Mouse (Mus musculus) heart, embryonic 13.5 days (tissue): ENCODE results near the gene Cdk4. TPM values are rescaled to one million over a fixed set of nuclear protein-coding genes. Genes with fewer than 3 reads are reported as not detected.
A peak's percentile ranks its signal among the peaks of the same experiment; 100 is the strongest.
"Not testable (repeated sequence)": the region's sequence is repeated elsewhere in the genome, so short reads cannot be mapped to it uniquely, and the experiment has no call there.

Experiments
- ATAC-seq: fragments of 200-750 bp; cut with Nextera tagmentation; 2 replicates; pipeline ENCODE4 v1.8.0; 2017; ENCODE audit warnings: moderate TSS enrichment; ENCODE audit not compliant: insufficient number of reproducible peaks, low FRiP score, low TSS enrichment; ENCODE audit errors: extremely low read depth
- H3K27ac ChIP-seq: fragments of 300-500 bp; sonication (generic); replicated peaks from 2 replicates; pipeline ENCODE4 v1.5.1; 2015; ENCODE audit warnings: moderate library complexity, mild to moderate bottlenecking, inconsistent platforms
- H3K27me3 ChIP-seq: fragments of 300-500 bp; sonication (generic); replicated peaks from 2 replicates; pipeline ENCODE4 v1.6.1; 2015; ENCODE audit warnings: mild to moderate bottlenecking, inconsistent platforms
- H3K36me3 ChIP-seq: fragments of 300-500 bp; sonication (generic); 2 replicates; pipeline ENCODE4 v1.6.1; 2015; ENCODE audit warnings: mild to moderate bottlenecking, inconsistent platforms
- H3K4me1 ChIP-seq: fragments of 300-500 bp; sonication (generic); 2 replicates; pipeline ENCODE4 v1.6.1; 2015; ENCODE audit warnings: inconsistent platforms
- H3K4me2 ChIP-seq: fragments of 300-500 bp; sonication (generic); 2 replicates; pipeline ENCODE4 v1.6.1; 2015; ENCODE audit warnings: inconsistent platforms, mild to moderate bottlenecking, moderate library complexity
- H3K4me3 ChIP-seq: fragments of 300-500 bp; sonication (generic); 2 replicates; pipeline ENCODE4 v1.5.1; 2015; ENCODE audit warnings: moderate library complexity, mild to moderate bottlenecking, inconsistent platforms
- H3K9ac ChIP-seq: fragments of 300-500 bp; sonication (generic); 2 replicates; pipeline ENCODE4 v1.6.1; 2015; ENCODE audit warnings: inconsistent platforms, mild to moderate bottlenecking, moderate library complexity
- H3K9me3 ChIP-seq: fragments of 300-500 bp; sonication (generic); 2 replicates; pipeline ENCODE4 v1.6.1; 2016; ENCODE audit warnings: inconsistent platforms
- WGBS: fragments of 180-500 bp; shearing (Covaris S2); methylation state at CpG from one replicate; pipeline ENCODE4 v1.1.7; 2015; ENCODE audit warnings: mixed read lengths; 5-methylcytosine and 5-hydroxymethylcytosine counted together
- polyA plus RNA-seq: library from polyadenylated mRNA; unstranded; fragments of >200 nt; fragmentation: Nextera tagmentation; extraction: Ambion mirVana; gene quantifications from 2 replicates; pipeline ENCODE4 v1.2.1, GENCODE M21; 2015

Gene Cdk4
- polyA plus RNA-seq, 1 experiment from 2014 or later: 1,002 TPM

- peaks cover 29% of the 10 kb centered on the region for H3K4me1 ChIP-seq
- H3K4me3 ChIP-seq: peak overlapping the region; percentile 78
- ATAC-seq: no peak
- no peak overlapping the region for H3K27ac ChIP-seq
- peaks cover 8% of the 10 kb centered on the region for H3K36me3 ChIP-seq
- H3K4me2 ChIP-seq: peak overlapping the region; percentile 98
- no peaks in the 10 kb centered on the region for H3K9me3 ChIP-seq
- peak overlapping the region; percentile 86 for H3K9ac ChIP-seq
- 10% methylated on average over 8 of the region's 8 CpGs for WGBS
- peaks cover 80% of the 10 kb centered on the region for H3K27me3 ChIP-seq
These were observed 4.6 kb upstream of the Cdk4 start for GRCm38 (mm10) chr10:127058708-127059107.

DNA sequence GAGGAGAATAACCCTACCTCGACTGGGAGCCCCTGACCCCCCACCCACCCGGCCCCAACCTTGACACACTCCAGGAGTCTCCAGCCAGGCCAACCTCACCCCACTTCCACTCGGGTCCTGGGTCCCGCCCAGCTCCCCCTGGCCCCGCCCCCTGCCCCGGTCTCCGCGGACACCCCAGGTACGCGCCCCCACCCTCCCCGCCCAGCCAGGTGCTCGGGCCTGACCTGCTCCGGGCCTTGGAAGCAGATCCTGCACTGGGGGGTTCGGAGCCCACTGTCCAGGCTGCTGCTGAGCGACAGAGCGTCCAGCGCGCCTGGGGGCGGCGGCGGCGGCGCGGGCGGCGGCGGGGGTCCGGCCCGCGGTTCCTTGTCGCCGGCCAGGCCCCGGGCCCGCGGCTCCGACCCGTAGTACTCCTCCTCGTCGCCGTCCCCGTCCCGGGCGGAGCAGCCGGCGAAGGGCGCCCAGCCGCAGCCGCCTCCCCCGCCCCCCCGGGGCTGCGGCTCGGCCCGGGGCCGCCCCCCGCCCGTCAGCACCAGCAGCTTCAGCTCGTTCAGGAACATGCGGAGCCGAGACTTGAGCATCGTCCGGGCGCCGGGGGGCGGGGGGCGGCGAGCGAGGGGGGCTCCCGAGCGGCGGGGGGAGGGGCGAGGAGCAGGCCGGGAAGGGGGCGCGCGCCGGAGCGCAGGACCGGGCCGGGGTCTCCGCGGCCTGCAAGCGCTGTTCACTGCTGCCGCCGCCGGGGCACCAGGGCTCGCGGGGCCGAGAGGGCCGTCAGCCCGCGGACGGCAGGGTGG lies 4.0 kb upstream of the Cdk4 start:
- H3K4me3 ChIP-seq: peak overlapping the region; percentile 78
- peaks cover 8% of the 10 kb centered on the region for H3K36me3 ChIP-seq
- peaks cover 74% of the 10 kb centered on the region for H3K27me3 ChIP-seq
- WGBS: 2% methylated on average over 55 of the region's 92 CpGs
- H3K9me3 ChIP-seq: no peaks in the 10 kb centered on the region
- peaks cover 30% of the 10 kb centered on the region for H3K4me1 ChIP-seq
- peak overlapping the region; percentile 98 for H3K4me2 ChIP-seq
- no peak overlapping the region; the same call in 1 of the 2 replicates for H3K27ac ChIP-seq
- no peak for ATAC-seq
- peak overlapping the region; percentile 86 for H3K9ac ChIP-seq

- WGBS: 2% methylated on average over 58 of the region's 72 CpGs
These were observed 3.1 kb upstream of the Cdk4 start, which contains the start of gene March9 for GRCm38 (mm10) chr10:127059968-127060916. TSS of gene March9 (minus strand) at chr10:127060184.

DNA sequence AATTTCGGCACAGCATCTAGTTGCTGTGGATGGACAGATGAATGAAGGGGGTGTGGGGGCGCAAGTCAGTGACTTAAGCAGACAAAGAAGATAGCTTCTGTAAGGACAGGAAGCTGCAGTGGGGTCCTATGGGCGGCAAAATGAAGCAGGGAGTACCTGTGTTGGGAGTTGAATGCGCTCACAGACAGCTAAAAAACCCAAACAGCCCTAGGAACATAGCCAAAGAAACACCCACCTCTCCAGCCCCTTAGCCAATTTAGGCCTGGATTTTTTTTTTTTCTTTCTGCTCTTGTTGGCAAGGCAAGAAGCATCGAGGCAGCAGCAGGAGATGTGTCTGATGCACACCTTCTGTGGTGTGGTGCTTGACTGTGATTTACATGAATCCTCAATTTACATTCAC lies 2.2 kb upstream of the Cdk4 start:
- peaks cover 22% of the 10 kb centered on the region for H3K36me3 ChIP-seq
- H3K4me2 ChIP-seq: peak overlapping the region; percentile 98; the same call in 1 of the 2 replicates
- no peaks in the 10 kb centered on the region for H3K9me3 ChIP-seq
- no peak overlapping the region for H3K27ac ChIP-seq
- ATAC-seq: no peak
- H3K4me1 ChIP-seq: peaks cover 47% of the 10 kb centered on the region
- H3K9ac ChIP-seq: no peak overlapping the region
- WGBS: 50% methylated on average over 5 of the region's 5 CpGs
- H3K27me3 ChIP-seq: peaks cover 62% of the 10 kb centered on the region
- peak overlapping the region; percentile 78 for H3K4me3 ChIP-seq

More at GRCm38 (mm10) chr10:127059968-127060916, 3.1 kb upstream of the Cdk4 start, which contains the start of gene March9:
- H3K4me2 ChIP-seq: peak within 1 kb of the TSS; percentile 98
- H3K27ac ChIP-seq: no peak within 1 kb of the TSS; the same call in 1 of the 2 replicates
- peak within 1 kb of the TSS; percentile 78 for H3K4me3 ChIP-seq
- peak; percentile 35 for ATAC-seq
- no peaks in the 10 kb centered on the region for H3K9me3 ChIP-seq
- H3K4me1 ChIP-seq: peaks cover 38% of the 10 kb centered on the region
- peak within 1 kb of the TSS; percentile 86 for H3K9ac ChIP-seq
- H3K27me3 ChIP-seq: peaks cover 69% of the 10 kb centered on the region
- H3K36me3 ChIP-seq: peaks cover 16% of the 10 kb centered on the region

DNA sequence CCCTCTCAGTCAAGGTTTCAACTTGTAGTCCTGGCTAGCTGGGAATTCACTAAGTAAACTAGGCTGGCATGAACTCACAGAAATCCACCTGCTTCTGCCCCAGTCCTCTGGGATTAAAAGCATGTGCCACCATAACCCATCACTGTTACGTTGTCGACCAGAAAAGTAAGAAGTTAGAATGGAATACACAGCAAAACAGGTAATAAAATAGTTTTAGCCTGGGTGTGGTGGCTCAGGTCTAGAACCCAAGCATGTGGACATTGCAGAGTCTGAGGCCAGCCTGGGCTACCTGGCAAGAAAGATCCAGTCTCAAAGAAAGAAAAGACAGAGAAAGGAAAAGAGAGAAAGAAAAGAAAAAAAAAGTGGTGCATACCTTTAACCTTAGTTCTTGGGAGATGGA lies 1.8 kb upstream of the Cdk4 start:
- Histone ChIP-seq H3K9me3 (no peaks in the 10 kb centered on the region), H3K27me3 (peaks cover 57% of the 10 kb centered on the region), H3K36me3 (peaks cover 22% of the 10 kb centered on the region), H3K4me3 (no peak overlapping the region), H3K9ac (no peak overlapping the region), H3K4me1 (peaks cover 49% of the 10 kb centered on the region), H3K4me2 (no peak overlapping the region), H3K27ac (no peak overlapping the region)
- no peak for ATAC-seq
- WGBS: 66% methylated on average over 2 of the region's 2 CpGs

GRCm38 (mm10) chr10:127062101-127062500 lies 1.2 kb upstream of the Cdk4 start:
- Histone ChIP-seq H3K36me3 (peaks cover 26% of the 10 kb centered on the region), H3K27me3 (peaks cover 54% of the 10 kb centered on the region), H3K4me1 (peaks cover 52% of the 10 kb centered on the region)
- H3K27ac ChIP-seq, H3K4me2 ChIP-seq, H3K4me3 ChIP-seq, H3K9ac ChIP-seq, H3K9me3 ChIP-seq, ATAC-seq: not testable (repeated sequence)
- 83% methylated on average over 4 of the region's 4 CpGs for WGBS

- Histone ChIP-seq H3K4me2 (peak overlapping the region; percentile 69), H3K9me3 (no peaks in the 10 kb centered on the region), H3K4me1 (peaks cover 52% of the 10 kb centered on the region), H3K36me3 (peaks cover 30% of the 10 kb centered on the region), H3K4me3 (no peak overlapping the region), H3K9ac (no peak overlapping the region), H3K27me3 (peaks cover 50% of the 10 kb centered on the region), H3K27ac (no peak overlapping the region)
- 61% methylated on average over 5 of the region's 5 CpGs for WGBS
- ATAC-seq: no peak
These were observed 831 bp upstream of the Cdk4 start for GRCm38 (mm10) chr10:127062503-127062902.

GRCm38 (mm10) chr10:127063913-127064870 lies 858 bp downstream of the Cdk4 start:
- peak overlapping the region; percentile 92 for H3K9ac ChIP-seq
- ATAC-seq: no peak

DNA sequence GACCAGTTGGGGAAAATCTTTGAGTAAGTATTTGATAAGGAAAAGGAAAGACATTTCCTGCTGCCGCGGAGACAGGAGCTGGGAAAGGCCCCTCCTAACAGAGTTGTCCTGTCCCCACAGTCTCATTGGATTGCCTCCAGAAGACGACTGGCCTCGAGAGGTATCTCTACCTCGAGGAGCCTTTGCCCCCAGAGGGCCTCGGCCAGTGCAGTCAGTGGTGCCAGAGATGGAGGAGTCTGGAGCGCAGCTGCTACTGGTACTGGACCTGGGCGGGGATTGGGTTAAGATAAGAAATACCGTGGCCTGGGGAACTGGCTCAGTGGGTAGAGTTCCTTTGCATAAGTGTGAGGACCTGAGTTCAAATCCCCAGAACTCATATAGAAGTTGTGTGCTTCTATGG lies 2.6 kb downstream of the Cdk4 start:
- peak overlapping the region; percentile 30; the same call in 1 of the 2 replicates for H3K27ac ChIP-seq
- 47% methylated on average over 9 of the region's 9 CpGs for WGBS
- peaks cover 43% of the 10 kb centered on the region for H3K36me3 ChIP-seq

More at GRCm38 (mm10) chr10:127063913-127064870, 858 bp downstream of the Cdk4 start:
- Histone ChIP-seq H3K9me3 (no peaks in the 10 kb centered on the region), H3K4me2 (peak overlapping the region; percentile 89), H3K4me1 (peaks cover 48% of the 10 kb centered on the region), H3K36me3 (peaks cover 43% of the 10 kb centered on the region), H3K27ac (peak overlapping the region; percentile 81), H3K27me3 (peaks cover 33% of the 10 kb centered on the region), H3K4me3 (peak overlapping the region; percentile 66)
- WGBS: 12% methylated on average over 37 of the region's 37 CpGs

GRCm38 (mm10) chr10:127066519-127067018 lies 3.2 kb downstream of the Cdk4 start:
- Histone ChIP-seq H3K36me3 (peaks cover 43% of the 10 kb centered on the region), H3K4me2 (no peak overlapping the region), H3K27me3 (peaks cover 10% of the 10 kb centered on the region), H3K9ac (no peak overlapping the region), H3K4me3 (no peak overlapping the region), H3K9me3 (no peaks in the 10 kb centered on the region), H3K27ac (no peak overlapping the region), H3K4me1 (peaks cover 51% of the 10 kb centered on the region)
- WGBS: 87% methylated on average over 14 of the region's 14 CpGs
- no peak for ATAC-seq

More for the DNA sequence above, 2.6 kb downstream of the Cdk4 start:
- no peak for ATAC-seq
- H3K4me2 ChIP-seq: no peak overlapping the region
- H3K4me1 ChIP-seq: peaks cover 47% of the 10 kb centered on the region
- H3K4me3 ChIP-seq: no peak overlapping the region
- peaks cover 15% of the 10 kb centered on the region for H3K27me3 ChIP-seq
- no peak overlapping the region for H3K9ac ChIP-seq
- no peaks in the 10 kb centered on the region for H3K9me3 ChIP-seq
